Mouse (Mus musculus) Patski (cell line): ENCODE data around the gene Sept5. TPM values are rescaled to one million over a fixed set of nuclear protein-coding genes. Genes with fewer than 3 reads are reported as not detected.

Experiments used
- ATAC-seq: fragments of 100-300 bp; one replicate; pipeline ENCODE4 v1.8.0; 2021
- CTCF ChIA-PET: fragments of 350-600 bp; sonication (Branson Sonifier 250); formaldehyde crosslinking; loops from one replicate; lab custom pipeline; 2022; ENCODE audit warnings: inconsistent platforms; lab: Charles Lee
- POLR2A ChIA-PET: fragments of 350-600 bp; sonication (Branson Sonifier 250); formaldehyde crosslinking; loops from one replicate; lab custom pipeline; 2022; ENCODE audit warnings: antibody characterized with exemption, inconsistent platforms; lab: Charles Lee
- DNase-seq: peaks from one replicate; pipeline ENCODE4 v3.0.0-alpha.2; 2011; ENCODE audit warnings: low read depth, low spot score
- H3K27me3 ChIP-seq: fragments of 371-371 bp; one replicate; pipeline ENCODE4 v1.5.1; 2021
- CTCF ChIP-seq: fragments of 100-300 bp; IDR thresholded peaks from one replicate; pipeline ENCODE4 v1.5.1; 2021
- in situ Hi-C: fragments of 300-500 bp; cut with MboI; formaldehyde crosslinking; loops from 3 replicates; pipeline ENCODE4 v1.11.1; 2018; ENCODE audit warnings: low pct_unique_long_range_greater_than_20kb, mixed read lengths
- polyA plus RNA-seq: library from polyadenylated mRNA; unstranded; gene quantifications from one replicate; pipeline ENCODE4 v1.2.3, GENCODE M21; 2021

Sept5 gene
- polyA plus RNA-seq, 1 experiment from 2014 or later = 28.2 TPM

DNA sequence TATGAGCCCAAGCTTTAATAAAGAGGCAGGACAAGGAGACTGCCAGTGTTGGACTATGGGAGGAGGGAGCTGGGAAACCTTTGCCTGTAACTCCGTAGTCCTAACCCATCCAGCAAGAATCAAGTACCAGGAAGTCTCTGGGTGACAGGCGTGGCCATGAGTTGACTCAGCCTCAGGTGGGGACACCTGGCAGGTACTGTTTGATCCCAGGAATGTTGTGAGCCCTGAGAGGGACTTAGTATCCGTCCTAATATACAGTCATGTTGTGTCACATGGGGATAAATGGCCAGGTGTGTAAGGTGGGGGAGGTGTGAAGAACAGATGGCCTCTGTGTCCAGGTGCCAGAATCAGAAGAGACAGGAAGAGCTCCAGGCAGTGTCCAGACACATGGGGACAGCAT, 19.4 kb upstream of the Sept5 start:
- TF ChIP-seq CTCF = no peak
- CTCF ChIA-PET = no interaction called here
- no peak for ATAC-seq
- in situ Hi-C loops = no loop called here
- peaks cover 8% of the 10 kb centered on the region for H3K27me3 ChIP-seq
- POLR2A ChIA-PET = no interaction called here
- DNase-seq = no peak

DNA sequence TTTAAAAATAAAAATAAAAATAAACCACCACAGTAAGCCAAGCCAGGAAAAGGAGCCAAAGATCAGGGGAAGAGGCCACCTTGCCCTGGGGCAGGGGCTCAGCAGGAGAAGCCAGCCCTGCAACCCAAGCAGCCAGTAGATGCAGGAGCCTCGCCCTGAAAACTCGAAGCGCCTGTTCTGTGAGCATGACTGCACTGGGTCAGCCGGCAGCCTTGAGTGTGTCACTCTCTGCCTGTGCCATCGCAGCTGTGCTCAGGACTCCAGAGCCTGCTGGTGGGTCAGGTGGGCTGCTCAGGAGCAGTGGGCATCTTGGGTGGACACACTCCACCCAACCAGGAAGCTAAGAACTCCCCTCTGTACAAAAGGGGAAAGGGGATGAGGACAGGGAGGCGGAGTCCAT, 15.6 kb upstream of the Sept5 start:
- DNase-seq = no peak
- in situ Hi-C loops = no loop called here
- CTCF ChIA-PET = no interaction called here

DNA sequence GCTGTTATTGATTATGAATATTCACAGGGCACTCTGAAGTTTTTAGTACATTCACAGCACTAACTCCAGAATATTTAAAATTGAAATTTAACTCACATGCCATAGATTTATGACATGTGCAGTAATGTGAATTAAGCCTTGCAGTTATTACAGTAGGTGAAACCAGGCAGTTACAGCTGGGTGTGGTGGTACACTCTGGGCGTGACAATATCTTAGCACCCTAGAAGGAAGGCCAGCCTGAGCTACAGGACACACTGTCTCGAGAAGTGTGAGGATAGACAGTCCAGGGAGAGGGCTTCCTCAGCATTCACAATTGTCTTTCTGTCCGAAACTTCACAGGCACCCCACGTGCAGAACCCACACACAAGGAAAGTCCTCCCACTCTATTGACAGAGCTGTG, 14.7 kb upstream of the Sept5 start:
- ChIA-PET CTCF (interaction anchor here (0.7 kb wide), 1 partner anchor 12 kb away, joined by 3 read pairs; no protein-coding TSS in a partner anchor), POLR2A (no interaction called here)
- no peak for TF ChIP-seq CTCF
- peaks cover 8% of the 10 kb centered on the region for H3K27me3 ChIP-seq
- in situ Hi-C loops = no loop called here
- DNase-seq (no peak), ATAC-seq (no peak)

More for the DNA sequence above, 15.6 kb upstream of the Sept5 start:
- no peak for ATAC-seq
- POLR2A ChIA-PET = no interaction called here
- H3K27me3 ChIP-seq = peaks cover 4% of the 10 kb centered on the region
- TF ChIP-seq CTCF = no peak

DNA sequence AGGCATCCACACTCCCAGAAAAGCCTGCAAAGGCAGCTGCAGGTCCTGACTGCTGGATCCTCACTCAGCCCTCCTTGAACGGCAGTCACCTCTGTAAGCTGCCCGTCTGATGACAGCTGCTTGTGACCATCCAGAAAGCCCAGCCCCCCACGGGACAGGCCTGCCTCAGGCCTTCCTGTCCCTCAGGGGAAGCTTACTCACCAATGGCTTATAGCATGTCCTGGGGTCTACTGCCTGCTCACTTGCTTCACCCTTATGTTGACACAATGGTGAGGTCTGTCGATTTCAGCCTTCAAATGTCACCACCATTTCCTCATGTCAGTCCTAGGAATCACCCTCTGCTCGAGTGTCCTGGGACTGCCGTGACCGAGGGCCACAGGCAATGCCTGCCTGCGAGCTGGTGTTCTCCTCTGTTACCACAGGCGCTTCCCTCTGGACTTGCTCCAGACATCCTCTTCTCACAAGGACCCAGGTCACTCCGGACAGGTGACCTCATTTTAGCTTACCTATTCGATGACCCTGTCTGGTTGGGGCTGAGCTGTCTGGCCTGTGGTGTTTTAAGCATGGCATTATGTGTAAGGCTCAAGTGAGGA, 13.7 kb upstream of the Sept5 start:
- in situ Hi-C loops = no loop called here
- POLR2A ChIA-PET = no interaction called here
- CTCF ChIA-PET = interaction anchor here (0.7 kb wide), 1 partner anchor 13 kb away, joined by 3 read pairs; no protein-coding TSS in a partner anchor

DNA sequence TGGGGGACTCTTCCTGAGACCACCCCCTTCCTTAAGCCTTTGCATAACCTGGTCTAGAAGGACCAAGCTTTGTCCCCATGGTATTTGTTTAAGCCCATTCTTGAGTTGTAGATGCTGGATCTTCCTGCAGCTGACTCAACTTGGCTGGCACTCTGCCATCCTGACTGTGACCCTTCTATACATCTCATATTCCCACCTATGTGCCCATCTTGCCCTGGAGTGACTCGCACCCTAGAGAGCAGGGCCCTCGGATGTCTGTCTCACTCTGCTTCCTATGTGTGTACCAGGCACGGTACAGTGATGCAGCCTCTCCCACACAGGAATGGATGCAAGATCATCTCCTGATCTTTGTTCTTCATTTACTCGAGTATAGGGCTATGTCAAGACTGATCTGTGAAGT, 13.1 kb upstream of the Sept5 start:
- peaks cover 5% of the 10 kb centered on the region for H3K27me3 ChIP-seq
- CTCF ChIA-PET = no interaction called here
- DNase-seq (no peak), ATAC-seq (no peak)
- in situ Hi-C loops = no loop called here
- no peak for TF ChIP-seq CTCF
- POLR2A ChIA-PET = no interaction called here

More for the DNA sequence above, 13.7 kb upstream of the Sept5 start:
- H3K27me3 ChIP-seq = peaks cover 5% of the 10 kb centered on the region
- DNase-seq (no peak), ATAC-seq (no peak)
- TF ChIP-seq CTCF = no peak

DNA sequence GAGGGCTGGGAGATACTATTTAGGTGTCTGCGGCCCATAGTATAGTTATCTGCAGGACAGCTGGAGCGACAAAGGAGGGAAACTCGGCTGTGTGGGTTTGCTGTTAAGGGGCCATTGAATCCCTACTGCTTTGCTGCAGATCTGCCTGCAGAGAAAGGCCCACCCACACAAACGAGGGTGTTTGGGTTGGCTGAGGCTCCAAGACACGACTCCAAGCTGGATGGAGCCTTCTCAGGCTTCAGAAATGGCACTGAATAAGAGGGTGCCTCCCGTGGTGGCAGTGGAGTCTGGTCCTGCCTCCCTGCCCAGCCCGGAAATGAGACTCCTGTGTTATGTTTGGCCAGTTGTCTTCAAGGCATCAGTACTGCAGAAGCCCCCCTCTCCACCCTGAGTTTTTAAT, 12.5 kb upstream of the Sept5 start:
- in situ Hi-C loops = no loop called here
- ChIA-PET CTCF (no interaction called here), POLR2A (no interaction called here)
- ATAC-seq (no peak), DNase-seq (no peak)
- peaks cover 5% of the 10 kb centered on the region for H3K27me3 ChIP-seq
- TF ChIP-seq CTCF = no peak

DNA sequence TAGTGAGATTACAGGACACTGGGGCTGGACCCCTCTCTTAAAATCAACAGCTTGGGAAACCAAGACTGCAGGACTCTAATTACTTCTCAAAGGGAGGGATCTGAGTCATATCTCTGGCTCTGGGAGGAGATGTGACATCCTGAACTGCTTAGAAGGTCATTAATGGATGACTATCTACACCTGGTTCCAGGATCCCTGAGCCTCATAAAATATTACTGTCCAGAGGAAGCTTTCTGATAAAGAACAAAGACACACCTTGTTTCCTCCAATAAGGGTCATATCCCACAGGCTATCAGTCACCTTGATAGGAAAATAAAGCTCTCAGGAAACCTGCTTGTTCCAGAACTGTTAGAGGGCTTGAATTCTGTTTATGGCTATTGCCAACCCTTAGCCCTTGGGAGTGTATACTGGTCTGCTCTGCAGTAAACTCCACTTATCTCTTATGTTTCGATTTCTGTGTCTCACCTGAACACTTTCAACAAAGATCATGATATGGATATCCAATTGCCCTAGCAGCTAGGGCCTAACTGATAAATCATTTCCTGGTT, 9.7 kb upstream of the Sept5 start:
- ChIA-PET POLR2A (interaction anchor here (1.5 kb wide), 1 partner anchor 47 kb away, joined by 4 read pairs; no protein-coding TSS in a partner anchor), CTCF (no interaction called here)
- TF ChIP-seq CTCF = no peak
- H3K27me3 ChIP-seq = peaks cover 5% of the 10 kb centered on the region
- in situ Hi-C loops = loop anchor here (5.0 kb wide), 1 partner anchor 33 kb away; no protein-coding TSS in a partner anchor
- ATAC-seq (no peak), DNase-seq (no peak)

DNA sequence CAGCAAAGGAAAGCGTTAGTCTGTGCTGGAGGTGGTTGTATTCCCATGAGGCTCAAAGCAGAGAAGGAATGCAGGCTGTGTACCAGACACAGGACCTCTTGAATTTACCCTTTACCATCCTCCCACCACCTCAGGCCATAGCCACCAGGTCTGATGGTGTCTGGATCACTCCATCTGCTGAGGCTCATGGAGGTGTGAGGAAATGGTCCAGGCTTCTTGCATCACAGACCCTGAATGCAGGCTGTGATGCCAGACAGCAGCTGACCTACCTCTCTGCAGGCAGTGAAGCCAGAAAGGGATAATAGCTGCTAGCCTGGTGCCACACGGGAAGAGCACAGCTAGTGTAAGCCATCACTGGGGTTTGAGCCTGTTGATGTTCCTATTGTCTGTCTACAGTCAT, 8.6 kb upstream of the Sept5 start:
- ChIA-PET CTCF (interaction anchor here (1.2 kb wide), 1 partner anchor 194 kb away, joined by 3 read pairs; no protein-coding TSS in a partner anchor), POLR2A (interaction anchor here (1.5 kb wide), 1 partner anchor 48 kb away, joined by 4 read pairs; no protein-coding TSS in a partner anchor)
- TF ChIP-seq CTCF = no peak
- DNase-seq = no peak
- no peak for ATAC-seq
- in situ Hi-C loops = loop anchor here (5.0 kb wide), 1 partner anchor 34 kb away; no protein-coding TSS in a partner anchor
- peaks cover 5% of the 10 kb centered on the region for H3K27me3 ChIP-seq

DNA sequence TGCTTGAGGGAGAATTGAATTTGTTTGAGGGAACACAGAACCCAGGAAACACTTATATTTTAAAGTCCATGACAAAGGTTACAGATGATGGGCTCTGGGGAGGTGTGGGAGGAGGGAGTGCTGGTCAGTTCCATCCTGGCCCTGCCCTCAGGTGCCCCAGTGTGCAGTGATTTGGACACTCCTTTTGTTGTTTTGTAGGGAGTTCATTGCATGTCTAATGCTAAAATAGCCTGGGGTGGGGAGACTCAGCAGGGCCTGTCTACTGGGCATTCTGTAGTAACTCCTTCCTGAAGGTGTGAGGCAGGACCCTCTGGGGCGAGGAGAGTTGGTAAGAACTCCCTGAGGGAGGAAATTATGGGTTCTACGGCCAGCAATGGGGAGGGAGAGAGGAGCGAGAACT, 7.0 kb upstream of the Sept5 start:
- ChIA-PET POLR2A (no interaction called here), CTCF (no interaction called here)
- TF ChIP-seq CTCF = no peak
- in situ Hi-C loops = loop anchor here (5.0 kb wide), 1 partner anchor 35 kb away; no protein-coding TSS in a partner anchor
- H3K27me3 ChIP-seq = peaks cover 5% of the 10 kb centered on the region
- no peak for ATAC-seq
- no peak for DNase-seq

DNA sequence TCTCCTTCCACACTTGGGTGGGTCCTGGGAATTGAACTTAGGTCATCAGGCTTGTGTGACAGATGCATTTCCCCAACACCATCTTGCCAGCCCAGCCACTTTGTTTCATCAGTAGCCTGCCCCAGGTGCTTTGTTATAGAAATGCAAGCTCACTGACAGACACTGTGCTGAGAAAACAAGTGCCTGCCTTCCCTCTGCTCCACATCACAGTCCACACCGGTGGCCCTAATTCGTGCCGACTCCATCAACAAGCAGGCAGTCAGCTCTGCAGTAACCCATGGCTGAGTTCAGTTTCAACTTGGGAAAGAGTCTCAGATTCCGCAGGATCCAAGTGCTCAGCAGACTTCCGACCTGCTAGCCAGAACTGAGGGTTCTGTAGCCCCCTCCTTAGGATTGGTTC, 6.6 kb upstream of the Sept5 start:
- ATAC-seq = no peak

DNA sequence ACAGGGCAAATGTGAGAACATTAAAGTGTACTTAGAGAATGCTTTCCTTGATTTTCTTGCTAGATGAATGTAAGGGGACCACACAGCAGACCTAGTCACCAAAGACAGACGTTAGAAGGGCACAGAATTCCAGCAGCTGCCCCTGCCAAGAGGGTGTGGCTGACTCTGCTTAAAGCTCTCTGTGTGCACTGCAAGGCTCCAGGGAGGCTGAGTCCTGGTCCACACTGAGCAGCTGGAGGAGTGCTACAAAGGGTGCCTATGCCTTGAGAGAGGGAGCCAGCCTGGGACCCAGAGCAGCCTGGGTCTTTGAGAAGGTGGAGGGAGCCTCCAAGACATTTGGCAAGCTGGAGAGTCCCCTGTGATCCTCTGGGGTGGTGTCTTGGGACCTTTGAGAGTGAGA, 3.6 kb upstream of the Sept5 start:
- ChIA-PET POLR2A (no interaction called here), CTCF (interaction anchor here (1.3 kb wide), 1 partner anchor 14 kb away, joined by 3 read pairs; no protein-coding TSS in a partner anchor)
- DNase-seq (no peak), ATAC-seq (no peak)
- no peaks in the 10 kb centered on the region for H3K27me3 ChIP-seq
- in situ Hi-C loops = no loop called here
- no peak for TF ChIP-seq CTCF

More for the DNA sequence above, 6.6 kb upstream of the Sept5 start:
- in situ Hi-C loops = loop anchor here (5.0 kb wide), 1 partner anchor 36 kb away; no protein-coding TSS in a partner anchor
- CTCF ChIA-PET = interaction anchor here (1.0 kb wide), 1 partner anchor 193 kb away, joined by 3 read pairs; no protein-coding TSS in a partner anchor
- DNase-seq = no peak
- H3K27me3 ChIP-seq = peaks cover 5% of the 10 kb centered on the region
- TF ChIP-seq CTCF = no peak
- POLR2A ChIA-PET = no interaction called here
